Mouse (Mus musculus) heart, embryonic 14.5 days (tissue): ENCODE data around the gene Olfr221. TPM values are rescaled to one million over a fixed set of nuclear protein-coding genes. Genes with fewer than 3 reads are reported as not detected.

Source experiments
- ATAC-seq: fragments of 200-750 bp; cut with Nextera tagmentation; 2 replicates; pipeline ENCODE4 v1.8.0; 2017; ENCODE audit warnings: low read depth, moderate TSS enrichment; ENCODE audit not compliant: insufficient number of reproducible peaks, insufficient read depth, low FRiP score
- H3K27ac ChIP-seq, 2 experiments: fragments of 200-500 bp in 1 of 2; fragments of 300-500 bp in 1 of 2; sonication (generic) in 1 of 2; replicated peaks in 1 of 2; 2 replicates each; pipeline ENCODE4 v1.5.1; 2012 to 2014; ENCODE audit warnings: low read depth in 2 of 2, low read length in 2 of 2, control low read depth in 1 of 2, mild to moderate bottlenecking in 1 of 2, mixed read lengths in 1 of 2; ENCODE audit not compliant: control insufficient read depth in 1 of 2, insufficient read depth in 1 of 2
- H3K27me3 ChIP-seq: fragments of 300-500 bp; sonication (generic); 2 replicates; pipeline ENCODE4 v1.6.1; 2014; ENCODE audit warnings: mild to moderate bottlenecking, low read length, control low read depth; ENCODE audit not compliant: control insufficient read depth, insufficient read depth
- H3K36me3 ChIP-seq: fragments of 300-500 bp; sonication (generic); 2 replicates; pipeline ENCODE4 v1.6.1; 2014; ENCODE audit warnings: mild to moderate bottlenecking, control low read depth, low read length, mixed read lengths; ENCODE audit not compliant: control insufficient read depth, insufficient read depth
- H3K4me1 ChIP-seq, 2 experiments: fragments of 200-500 bp in 1 of 2; fragments of 300-500 bp in 1 of 2; sonication (generic) in 1 of 2; 2 replicates each; pipeline ENCODE4 v1.6.1; 2012 to 2014; ENCODE audit warnings: low read length in 2 of 2, control low read depth in 1 of 2, mixed read lengths in 1 of 2; ENCODE audit not compliant: control insufficient read depth in 2 of 2, insufficient read depth in 2 of 2
- H3K4me2 ChIP-seq: fragments of 300-500 bp; sonication (generic); 2 replicates; pipeline ENCODE4 v1.6.1; 2014; ENCODE audit warnings: mild to moderate bottlenecking, low read length
- H3K4me3 ChIP-seq, 2 experiments: fragments of 200-500 bp in 1 of 2; fragments of 300-500 bp in 1 of 2; sonication (generic) in 1 of 2; 2 replicates each; pipeline ENCODE4 v1.5.1; 2012 to 2014; ENCODE audit warnings: low read length in 2 of 2, mild to moderate bottlenecking in 2 of 2, control low read depth in 1 of 2, low read depth in 1 of 2, moderate library complexity in 1 of 2; ENCODE audit not compliant: control insufficient read depth in 1 of 2, insufficient read depth in 1 of 2
- H3K9ac ChIP-seq: fragments of 300-500 bp; sonication (generic); 2 replicates; pipeline ENCODE4 v1.6.1; 2014; ENCODE audit warnings: mild to moderate bottlenecking, low read length
- H3K9me3 ChIP-seq: fragments of 300-500 bp; sonication (generic); 2 replicates; pipeline ENCODE4 v1.6.1; 2016; ENCODE audit warnings: low read length, control low read depth; ENCODE audit not compliant: control insufficient read depth
- WGBS: fragments of 180-500 bp; shearing (Covaris S2); extraction: QIAGEN DNeasy Blood & Tissue Kit; methylation state at CpG from one replicate; pipeline ENCODE4 v1.1.7; 2014; 5-methylcytosine and 5-hydroxymethylcytosine counted together
- polyA plus RNA-seq: library from polyadenylated mRNA; unstranded; fragments of >200 nt; fragmentation: Nextera tagmentation; extraction: Ambion mirVana; gene quantifications from 2 replicates; pipeline ENCODE4 v1.2.1, GENCODE M21; 2014

Olfr221 gene
- polyA plus RNA-seq, 1 experiment from 2014 or later, result not detected

- peak overlapping the region; percentile 96 for H3K9ac ChIP-seq
- H3K36me3 ChIP-seq, result no peaks in the 10 kb centered on the region
- H3K4me2 ChIP-seq, result peak overlapping the region; percentile 87
- WGBS, result 32% methylated on average over 12 of the region's 12 CpGs
- H3K4me1 ChIP-seq, result peaks cover 18 to 46% of the 10 kb centered on the region in 2 experiments
- peak overlapping the region; percentile 63 to 67 for H3K4me3 ChIP-seq
- no peaks in the 10 kb centered on the region for H3K27me3 ChIP-seq
- H3K9me3 ChIP-seq, result no peaks in the 10 kb centered on the region
- H3K27ac ChIP-seq, result peak overlapping the region; percentile 84 to 100
- 0 out of 2 replicates have a peak, but pooled peaks have one; percentile 0 for ATAC-seq
These were observed 23.1 kb downstream of the Olfr221 start for GRCm38 (mm10) chr14:52019051-52019589.

GRCm38 (mm10) chr14:52018248-52019050 is 23.8 kb downstream of the Olfr221 start:
- 84% methylated on average over 15 of the region's 15 CpGs for WGBS
- H3K4me1 ChIP-seq, result peaks cover 17 to 44% of the 10 kb centered on the region in 2 experiments

GRCm38 (mm10) chr14:52017662-52018061 is 24.6 kb downstream of the Olfr221 start:
- no peak for ATAC-seq
- WGBS, result 71% methylated on average over 4 of the region's 4 CpGs
- Histone ChIP-seq H3K9ac (no peak overlapping the region), H3K4me2 (no peak overlapping the region), H3K9me3 (no peaks in the 10 kb centered on the region), H3K4me1 (peaks cover 12 to 42% of the 10 kb centered on the region in 2 experiments), H3K4me3 (no peak overlapping the region), H3K27me3 (no peaks in the 10 kb centered on the region), H3K27ac (no peak overlapping the region), H3K36me3 (no peaks in the 10 kb centered on the region)

More at GRCm38 (mm10) chr14:52018248-52019050, 23.8 kb downstream of the Olfr221 start:
- Histone ChIP-seq H3K27ac (peak overlapping the region in 1 of 2 experiments; percentile 100; a peak in 1 of 4 replicates), H3K4me3 (peak overlapping the region in 1 of 2 experiments; percentile 67; a peak in 2 of 4 replicates), H3K9ac (peak overlapping the region; percentile 96), H3K4me2 (peak overlapping the region; percentile 87), H3K36me3 (no peaks in the 10 kb centered on the region), H3K27me3 (no peaks in the 10 kb centered on the region), H3K9me3 (no peaks in the 10 kb centered on the region)
- ATAC-seq, result no peak

GRCm38 (mm10) chr14:52016625-52017405 is 25.4 kb downstream of the Olfr221 start:
- Histone ChIP-seq H3K27ac (0 out of 4 replicates have a peak overlapping the region, but pooled peaks of 1 of the 2 experiments have one; percentile 99), H3K4me2 (no peak overlapping the region)
- no peak for ATAC-seq

GRCm38 (mm10) chr14:52015445-52016100 is 26.7 kb downstream of the Olfr221 start, which contains the start of gene Tmem253:
TSS of gene Tmem253 (plus strand) at chr14:52015658.
- H3K4me2 ChIP-seq, result peak within 1 kb of the TSS; percentile 77
- peak within 1 kb of the TSS; percentile 52 to 71 for H3K4me3 ChIP-seq
- peak within 1 kb of the TSS; percentile 92 for H3K9ac ChIP-seq
- H3K36me3 ChIP-seq, result no peaks in the 10 kb centered on the region
- peaks cover 10 to 42% of the 10 kb centered on the region in 2 experiments for H3K4me1 ChIP-seq
- H3K27me3 ChIP-seq, result no peaks in the 10 kb centered on the region
- ATAC-seq, result no peak
- peak within 1 kb of the TSS; percentile 87 to 99 for H3K27ac ChIP-seq
- no peaks in the 10 kb centered on the region for H3K9me3 ChIP-seq
- WGBS, result 23% methylated on average over 6 of the region's 6 CpGs

More at GRCm38 (mm10) chr14:52016625-52017405, 25.4 kb downstream of the Olfr221 start:
- Histone ChIP-seq H3K36me3 (no peaks in the 10 kb centered on the region), H3K4me3 (no peak overlapping the region), H3K9ac (peak overlapping the region; percentile 92), H3K4me1 (peaks cover 9 to 37% of the 10 kb centered on the region in 2 experiments), H3K9me3 (no peaks in the 10 kb centered on the region), H3K27me3 (no peaks in the 10 kb centered on the region)
- WGBS, result 87% methylated on average over 13 of the region's 13 CpGs

GRCm38 (mm10) chr14:52014761-52015311 is 27.4 kb downstream of the Olfr221 start:
- ATAC-seq, result peak; percentile 67
- WGBS, result under 1% methylated on average over 19 of the region's 28 CpGs
- peaks cover under 1% of the 10 kb centered on the region; the same call in 1 of the 2 replicates for H3K36me3 ChIP-seq
- peak overlapping the region; percentile 77 for H3K4me2 ChIP-seq
- H3K9ac ChIP-seq, result peak overlapping the region; percentile 92
- H3K27ac ChIP-seq, result peak overlapping the region; percentile 87 to 99
- no peaks in the 10 kb centered on the region for H3K9me3 ChIP-seq
- no peaks in the 10 kb centered on the region for H3K27me3 ChIP-seq
- H3K4me3 ChIP-seq, result peak overlapping the region; percentile 52 to 71
- peaks cover 18 to 50% of the 10 kb centered on the region in 2 experiments for H3K4me1 ChIP-seq
